ENCODE assay signal across 25 mouse cellular contexts in the genomic region with DNA sequence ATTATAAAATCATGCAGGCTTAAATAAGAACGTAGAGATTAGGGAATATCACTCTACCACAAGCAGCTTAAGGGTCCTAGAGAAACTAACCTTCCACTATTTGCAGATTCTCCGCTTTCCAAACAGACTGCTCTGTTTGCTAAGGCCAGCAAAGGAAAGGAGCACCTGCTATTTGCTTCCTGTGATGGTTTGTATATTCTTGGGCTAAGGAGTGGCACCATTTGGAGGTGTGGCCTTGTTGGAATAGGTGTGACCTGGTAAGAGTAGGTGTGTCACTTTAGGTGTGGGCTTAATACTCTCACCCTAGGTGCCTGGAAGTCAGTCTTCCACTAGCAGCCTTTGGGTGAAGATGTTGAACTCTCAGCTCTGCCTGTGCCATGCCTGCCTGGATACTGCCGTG. TPM values are rescaled to one million over a fixed set of nuclear protein-coding genes. Genes with fewer than 3 reads are reported as not detected.
DNase-seq lines count a peak whose midpoint lies in the region; ATAC-seq and TF ChIP-seq lines count a peak whose summit lies in the region.
"Had no signal": no experiment of that assay in that cellular context is flagged by ENCODE, and none has a peak within 500 bp of the region (broad histone marks: within the 10 kb centered on the region; RNA-seq: fewer than 3 reads in every experiment).

No protein-coding gene starts in this region.

- ATAC-seq in liver, embryonic 13.5 days (ENCODE audit: low read depth) = peak; percentile 31; the same call in 1 of the 2 replicates
- ATAC-seq in liver, postnatal 0 days = no peak
- ATAC-seq in liver, embryonic 15.5 days (ENCODE audit: insufficient read depth) = no peak; the same call in 1 of the 2 replicates
- peak; percentile 62; the same call in 1 of the 2 replicates for ATAC-seq in stomach, postnatal 0 days (ENCODE audit: low FRiP score, low TSS enrichment)
- ATAC-seq: forebrain, embryonic 15.5 days; hindbrain, postnatal 0 days; Patski had no signal

- no peak for DNase-seq in liver, embryonic 13.5 days
- DNase-seq in liver, postnatal 0 days = no peak
- DNase-seq in MEL (ENCODE audit: low read depth, low spot score) = no peak
- DNase-seq in stomach, postnatal 0 days (ENCODE audit: low spot score) = peak; percentile 49
- DNase-seq in left cerebral cortex, postnatal 25 days (ENCODE audit: low spot score in 2 of 2) = no peak
- no peak for DNase-seq in natural killer cell, adult 2 months (ENCODE audit: low spot score in 2 of 2)
- DNase-seq: adrenal gland, postnatal 10 days; adrenal gland, postnatal 36 days; cerebellum, adult 18-20 months; cerebellum, adult 9-10 months; cerebellum, postnatal 14 days; gastrocnemius, postnatal 25 days; heart, adult 18-20 months; heart, postnatal 10 days; heart, postnatal 36 days had no signal

- H3K79me2 ChIP-seq in MEL (ENCODE audit: control insufficient read depth, insufficient read depth, low read length, poor library complexity) = no peaks in the 10 kb centered on the region

- intact Hi-C loops in left cerebral cortex, postnatal 25 days (cut with DNase I) = no loop called here

- H3K27ac ChIP-seq in liver, embryonic 13.5 days = peak overlapping the region; percentile 26; the same call in 1 of the 2 replicates
- H3K27ac ChIP-seq in liver, postnatal 0 days (ENCODE audit: low read depth) = no peak overlapping the region
- peak overlapping the region; percentile 23; the same call in 1 of the 2 replicates for H3K27ac ChIP-seq in MEL (ENCODE audit: control insufficient read depth, low read depth, low read length)
- H3K27ac ChIP-seq in liver, embryonic 15.5 days (replicated peaks) = 0 out of 2 replicates have a peak overlapping the region, but pooled peaks have one; percentile 34
- H3K27ac ChIP-seq in stomach, postnatal 0 days (replicated peaks) = no peak overlapping the region
- H3K27ac ChIP-seq: forebrain, embryonic 12.5 days; forebrain, embryonic 15.5 days; heart, embryonic 15.5 days; hindbrain, embryonic 10.5 days; hindbrain, embryonic 14.5 days; hindbrain, postnatal 0 days had no signal

- no peaks in the 10 kb centered on the region for H3K36me3 ChIP-seq in liver, embryonic 13.5 days
- no peaks in the 10 kb centered on the region for H3K36me3 ChIP-seq in liver, postnatal 0 days (replicated peaks; ENCODE audit: insufficient read depth, low read length)
- H3K36me3 ChIP-seq in MEL (ENCODE audit: control insufficient read depth in 1 of 2, insufficient read depth in 2 of 2, low read length in 2 of 2) = peaks cover 0 to 41% of the 10 kb centered on the region in 2 experiments; a peak in 3 of 4 replicates
- H3K36me3 ChIP-seq in liver, embryonic 15.5 days (replicated peaks) = no peaks in the 10 kb centered on the region
- H3K36me3 ChIP-seq in stomach, postnatal 0 days (ENCODE audit: control insufficient read depth, insufficient read depth, low read length) = no peaks in the 10 kb centered on the region
- H3K36me3 ChIP-seq: forebrain, embryonic 12.5 days; forebrain, embryonic 15.5 days; heart, embryonic 12.5 days; heart, embryonic 15.5 days; hindbrain, embryonic 10.5 days had no signal

- no peaks in the 10 kb centered on the region for H3K9me3 ChIP-seq in liver, embryonic 13.5 days (replicated peaks)
- no peaks in the 10 kb centered on the region for H3K9me3 ChIP-seq in liver, postnatal 0 days (ENCODE audit: low read length)
- no peaks in the 10 kb centered on the region for H3K9me3 ChIP-seq in MEL (replicated peaks; ENCODE audit: insufficient read depth, low read length)
- H3K9me3 ChIP-seq in liver, embryonic 15.5 days (replicated peaks) = no peaks in the 10 kb centered on the region
- H3K9me3 ChIP-seq in stomach, postnatal 0 days (ENCODE audit: control insufficient read depth, low read length) = no peaks in the 10 kb centered on the region
- H3K9me3 ChIP-seq: forebrain, embryonic 12.5 days; forebrain, embryonic 15.5 days; heart, embryonic 12.5 days; heart, embryonic 15.5 days; hindbrain, embryonic 10.5 days had no signal

- WGBS in liver, embryonic 13.5 days (ENCODE audit: insufficient replicate concordance) = 73% methylated on average over 3 of the region's 3 CpGs
- WGBS in liver, postnatal 0 days (ENCODE audit: insufficient replicate concordance) = 65% methylated on average over 3 of the region's 3 CpGs
- WGBS in liver, embryonic 15.5 days (ENCODE audit: insufficient replicate concordance) = 74% methylated on average over 3 of the region's 3 CpGs
- 48% methylated on average over 3 of the region's 3 CpGs for WGBS in stomach, postnatal 0 days

- TF ChIP-seq POLR2A in MEL (IDR thresholded peaks at IDR 0.05; ENCODE audit: control insufficient read depth in 1 of 2, insufficient read depth in 1 of 2, low read depth in 1 of 2, low read length in 2 of 2, poor library complexity in 1 of 2) = no peak

- peak overlapping the region; percentile 5; the same call in 1 of the 2 replicates for H3K4me3 ChIP-seq in liver, embryonic 13.5 days (replicated peaks)
- no peak overlapping the region for H3K4me3 ChIP-seq in liver, postnatal 0 days (ENCODE audit: low read depth, low read length)
- no peak overlapping the region for H3K4me3 ChIP-seq in MEL (ENCODE audit: control insufficient read depth in 1 of 2, insufficient read depth in 1 of 2, low read depth in 2 of 2, low read length in 2 of 2)
- 0 out of 2 replicates have a peak overlapping the region, but pooled peaks have one; percentile 14 for H3K4me3 ChIP-seq in liver, embryonic 15.5 days (replicated peaks)
- no peak overlapping the region for H3K4me3 ChIP-seq in stomach, postnatal 0 days (ENCODE audit: low read depth, low read length)
- H3K4me3 ChIP-seq: forebrain, embryonic 12.5 days; forebrain, embryonic 15.5 days; heart, embryonic 12.5 days; heart, embryonic 15.5 days; hindbrain, embryonic 10.5 days had no signal

- H3K27me3 ChIP-seq in liver, embryonic 13.5 days = no peaks in the 10 kb centered on the region
- H3K27me3 ChIP-seq in liver, postnatal 0 days (ENCODE audit: insufficient read depth, low read length) = no peaks in the 10 kb centered on the region
- no peaks in the 10 kb centered on the region for H3K27me3 ChIP-seq in MEL (ENCODE audit: control insufficient read depth in 1 of 2, insufficient read depth in 2 of 2, low read length in 2 of 2)
- H3K27me3 ChIP-seq in liver, embryonic 15.5 days = no peaks in the 10 kb centered on the region
- H3K27me3 ChIP-seq in stomach, postnatal 0 days (ENCODE audit: control insufficient read depth, insufficient read depth, low read length) = no peaks in the 10 kb centered on the region
- H3K27me3 ChIP-seq: forebrain, embryonic 12.5 days; forebrain, embryonic 15.5 days; heart, embryonic 12.5 days; heart, embryonic 15.5 days; Patski had no signal

- H3K4me2 ChIP-seq in liver, embryonic 13.5 days = peak overlapping the region; percentile 33
- no peak overlapping the region for H3K4me2 ChIP-seq in liver, postnatal 0 days (ENCODE audit: low read depth, low read length)
- peak overlapping the region; percentile 44 for H3K4me2 ChIP-seq in liver, embryonic 15.5 days
- no peak overlapping the region for H3K4me2 ChIP-seq in stomach, postnatal 0 days (replicated peaks; ENCODE audit: low read depth)
- H3K4me2 ChIP-seq: forebrain, embryonic 12.5 days; forebrain, embryonic 15.5 days; heart, embryonic 12.5 days; heart, embryonic 15.5 days; hindbrain, embryonic 14.5 days had no signal

- peaks cover 53% of the 10 kb centered on the region for H3K4me1 ChIP-seq in liver, embryonic 13.5 days (replicated peaks)
- H3K4me1 ChIP-seq in liver, postnatal 0 days (ENCODE audit: insufficient read depth) = peaks cover 27% of the 10 kb centered on the region
- H3K4me1 ChIP-seq in MEL (ENCODE audit: control insufficient read depth in 1 of 2, insufficient read depth in 2 of 2, low read length in 2 of 2) = peaks cover 12 to 40% of the 10 kb centered on the region in 2 experiments
- peaks cover 43% of the 10 kb centered on the region for H3K4me1 ChIP-seq in liver, embryonic 15.5 days (replicated peaks)
- no peaks in the 10 kb centered on the region for H3K4me1 ChIP-seq in stomach, postnatal 0 days (replicated peaks; ENCODE audit: control insufficient read depth, insufficient read depth)
- H3K4me1 ChIP-seq: hindbrain, embryonic 10.5 days had no signal

- TF ChIP-seq EP300 in liver, postnatal 0 days (IDR thresholded peaks at IDR 0.05; ENCODE audit: low read depth) = no peak
- TF ChIP-seq EP300 in MEL (IDR thresholded peaks at IDR 0.05; ENCODE audit: low read depth in 1 of 2, low read length in 2 of 2) = no peak
- no peak for TF ChIP-seq EP300 in stomach, postnatal 0 days (optimal IDR thresholded peaks at IDR 0.05)

- no peak for TF ChIP-seq RAD21 in MEL (IDR thresholded peaks at IDR 0.05; ENCODE audit: low read depth, low read length)

- H3K9ac ChIP-seq in liver, embryonic 13.5 days = no peak overlapping the region
- H3K9ac ChIP-seq in liver, postnatal 0 days (replicated peaks) = no peak overlapping the region
- no peak overlapping the region for H3K9ac ChIP-seq in MEL (ENCODE audit: control insufficient read depth, low read depth, low read length, poor library complexity, severe bottlenecking)
- no peak overlapping the region; the same call in 1 of the 2 replicates for H3K9ac ChIP-seq in liver, embryonic 15.5 days
- H3K9ac ChIP-seq in stomach, postnatal 0 days (ENCODE audit: low read length) = no peak overlapping the region
- H3K9ac ChIP-seq: forebrain, embryonic 12.5 days; forebrain, embryonic 15.5 days; heart, embryonic 12.5 days; heart, embryonic 15.5 days; hindbrain, embryonic 14.5 days had no signal

- no peak for TF ChIP-seq CTCF in liver, postnatal 0 days (IDR thresholded peaks at IDR 0.05; ENCODE audit: low read depth)
- no peak for TF ChIP-seq CTCF in MEL (IDR thresholded peaks at IDR 0.05 in 2 of 3, conservative IDR thresholded peaks at IDR 0.05 in 1 of 3; ENCODE audit: control insufficient read depth in 1 of 3, insufficient read depth in 1 of 3, low read depth in 2 of 3, low read length in 3 of 3, poor library complexity in 1 of 3, severe bottlenecking in 1 of 3)
- no peak for TF ChIP-seq CTCF in stomach, postnatal 0 days (IDR thresholded peaks at IDR 0.05; ENCODE audit: low read depth)

RNA-seq across cellular contexts. Expression of gene Cdk17, which starts 34.6 kb away (rescaled TPM):
- 10.1 and 12.0 TPM in 2 replicates for polyA plus RNA-seq in liver, embryonic 13.5 days (2015; fragmentation: Nextera tagmentation; extraction: Ambion mirVana)
- 7.4 and 8.4 TPM in 2 replicates for polyA plus RNA-seq in liver, postnatal 0 days (2015; fragmentation: Nextera tagmentation; extraction: Ambion mirVana)
- 25.6 and 28.9 TPM in 2 replicates for total RNA-seq in MEL (2012; rRNA removed)
- 100 to 1,000 TPM in 1 of 2 experiments, 10 to 100 TPM in 1; 32.9 to 155 TPM for polyA plus RNA-seq in MEL (2012; ENCODE audit: insufficient read depth in 1 of 2, insufficient read length in 2 of 2, low read depth in 1 of 2, low replicate concordance in 2 of 2, missing spikeins in 1 of 2)
- 10.1 and 11.0 TPM in 2 replicates for polyA plus RNA-seq in liver, embryonic 15.5 days (2015; fragmentation: Nextera tagmentation; extraction: Ambion mirVana)
- 8.2 and 8.6 TPM in 2 replicates for polyA plus RNA-seq in stomach, postnatal 0 days (2015; fragmentation: Nextera tagmentation; extraction: Ambion mirVana)
- total RNA-seq in left cerebral cortex, postnatal 25 days (2021) = 100 to 1,000 TPM; 217 to 221 TPM

RNA-seq across cellular contexts. Expression of gene Cfap54, which starts 44.6 kb away (rescaled TPM):
- 0.15 and 0.18 TPM in 2 replicates for polyA plus RNA-seq in liver, embryonic 13.5 days (2015; fragmentation: Nextera tagmentation; extraction: Ambion mirVana)
- polyA plus RNA-seq in liver, postnatal 0 days (2015; fragmentation: Nextera tagmentation; extraction: Ambion mirVana) = 0.11 and 0.41 TPM in 2 replicates
- 2.0 and 3.2 TPM in 2 replicates for total RNA-seq in MEL (2012; rRNA removed)
- 1 to 10 TPM in 1 of 2 experiments, not detected in 1; 2.7 TPM for polyA plus RNA-seq in MEL (2012; ENCODE audit: insufficient read depth in 1 of 2, insufficient read length in 2 of 2, low read depth in 1 of 2, low replicate concordance in 2 of 2, missing spikeins in 1 of 2)
- 0.18 and 0.36 TPM in 2 replicates for polyA plus RNA-seq in liver, embryonic 15.5 days (2015; fragmentation: Nextera tagmentation; extraction: Ambion mirVana)
- polyA plus RNA-seq in stomach, postnatal 0 days (2015; fragmentation: Nextera tagmentation; extraction: Ambion mirVana) = 0.12 TPM in 1 of 2 replicates, not detected in the other
- total RNA-seq in left cerebral cortex, postnatal 25 days (2021) = 10 to 100 TPM; 17.3 to 18.9 TPM
- polyA plus RNA-seq: embryonic facial prominence, embryonic 11.5 days had no signal

Comparison
In these comparisons a context has a peak if more than half of its experiments do, and no peak if none do; other contexts are left out.
1. ATAC-seq: peak in liver, embryonic 13.5 days (single experiment) and stomach, postnatal 0 days (single experiment); none in liver, postnatal 0 days (single experiment) and liver, embryonic 15.5 days (single experiment).
2. H3K27ac ChIP-seq: peak in liver, embryonic 13.5 days (single experiment), MEL (single experiment) and liver, embryonic 15.5 days (single experiment); none in liver, postnatal 0 days (single experiment) and stomach, postnatal 0 days (single experiment).
3. H3K4me2 ChIP-seq: peak in liver, embryonic 13.5 days (single experiment) and liver, embryonic 15.5 days (single experiment); none in liver, postnatal 0 days (single experiment) and stomach, postnatal 0 days (single experiment).
4. H3K4me3 ChIP-seq: peak in liver, embryonic 13.5 days (single experiment) and liver, embryonic 15.5 days (single experiment); none in liver, postnatal 0 days (single experiment), MEL (0 of 2) and stomach, postnatal 0 days (single experiment).